In genomic region chr7:125976695-125977094, GRCm38 (mm10) we compare ENCODE assay signal across 27 mouse cellular contexts.
"Had no signal": no experiment of that assay in that cellular context is flagged by ENCODE, and none has a peak within 500 bp of the region (broad histone marks: within the 10 kb centered on the region; RNA-seq: fewer than 3 reads in every experiment).

No protein-coding gene starts in this region.

- H3K4me3 ChIP-seq: embryonic facial prominence, embryonic 10.5 days; embryonic facial prominence, embryonic 12.5 days; embryonic facial prominence, embryonic 13.5 days; embryonic facial prominence, embryonic 15.5 days; erythroblast, embryonic 14.5 days; forebrain, embryonic 10.5 days; forebrain, embryonic 12.5 days; forebrain, embryonic 13.5 days; forebrain, embryonic 15.5 days; gastrocnemius, adult 2 months; heart, adult 2 months had no signal

- H3K9me3 ChIP-seq: embryonic facial prominence, embryonic 10.5 days; embryonic facial prominence, embryonic 12.5 days; embryonic facial prominence, embryonic 13.5 days; embryonic facial prominence, embryonic 15.5 days; forebrain, embryonic 10.5 days; forebrain, embryonic 12.5 days; forebrain, embryonic 13.5 days; forebrain, embryonic 15.5 days had no signal

- ATAC-seq: forebrain, embryonic 13.5 days; forebrain, embryonic 14.5 days; forebrain, embryonic 15.5 days; forebrain, embryonic 16.5 days; forebrain, postnatal 0 days had no signal

- H3K4me1 ChIP-seq: forebrain, embryonic 15.5 days had no signal

- H3K27me3 ChIP-seq: embryonic facial prominence, embryonic 12.5 days; embryonic facial prominence, embryonic 13.5 days; embryonic facial prominence, embryonic 15.5 days; forebrain, embryonic 12.5 days; forebrain, embryonic 13.5 days; forebrain, embryonic 15.5 days had no signal

- H3K4me2 ChIP-seq: embryonic facial prominence, embryonic 12.5 days; embryonic facial prominence, embryonic 13.5 days; embryonic facial prominence, embryonic 15.5 days; forebrain, embryonic 12.5 days; forebrain, embryonic 13.5 days; forebrain, embryonic 15.5 days had no signal

- H3K27ac ChIP-seq: embryonic facial prominence, embryonic 10.5 days; embryonic facial prominence, embryonic 12.5 days; embryonic facial prominence, embryonic 13.5 days; embryonic facial prominence, embryonic 15.5 days; forebrain, embryonic 10.5 days; forebrain, embryonic 12.5 days; forebrain, embryonic 13.5 days; forebrain, embryonic 15.5 days; gastrocnemius, adult 2 months; heart, adult 2 months had no signal

- H3K9ac ChIP-seq: embryonic facial prominence, embryonic 12.5 days; embryonic facial prominence, embryonic 13.5 days; embryonic facial prominence, embryonic 15.5 days; forebrain, embryonic 12.5 days; forebrain, embryonic 13.5 days; forebrain, embryonic 15.5 days; forebrain, postnatal 0 days had no signal

- H3K36me3 ChIP-seq: embryonic facial prominence, embryonic 10.5 days; embryonic facial prominence, embryonic 12.5 days; embryonic facial prominence, embryonic 13.5 days; embryonic facial prominence, embryonic 15.5 days; forebrain, embryonic 10.5 days; forebrain, embryonic 12.5 days; forebrain, embryonic 15.5 days had no signal

- DNase-seq: cerebellum, adult 9-10 months; cerebellum, adult 9-11 months; cerebellum, postnatal 10 days; cerebellum, postnatal 14 days; cerebellum, postnatal 25 days; cerebellum, postnatal 36 days; embryo, embryonic 11 days; forebrain, postnatal 0 days; gastrocnemius, adult 2 months; gastrocnemius, postnatal 10 days; gastrocnemius, postnatal 14 days; gastrocnemius, postnatal 25 days; gastrocnemius, postnatal 36 days; heart, adult 11 months; heart, adult 18-20 months; heart, adult 2 months had no signal
